Mouse (Mus musculus) kidney, postnatal 0 days (tissue): ENCODE results near the gene Serinc3. TPM values are rescaled to one million over a fixed set of nuclear protein-coding genes. Genes with fewer than 3 reads are reported as not detected.
"Not testable (repeated sequence)": the region's sequence is repeated elsewhere in the genome, so short reads cannot be mapped to it uniquely, and the experiment has no call there.

ENCODE experiments used
- ATAC-seq: fragments of 200-750 bp; cut with Nextera tagmentation; replicated peaks from 2 replicates; pipeline ENCODE4 v1.8.0; 2017; ENCODE audit warnings: low read depth, moderate number of reproducible peaks, moderate TSS enrichment, moderate library complexity; ENCODE audit not compliant: low FRiP score
- DNase-seq: peaks from one replicate; pipeline ENCODE4 v3.0.0-alpha.2; 2016; ENCODE audit warnings: low spot score
- H3K27ac ChIP-seq: fragments of 300-500 bp; sonication (generic); 2 replicates; pipeline ENCODE4 v1.5.1; 2014; ENCODE audit warnings: mild to moderate bottlenecking
- H3K27me3 ChIP-seq: fragments of 300-500 bp; sonication (generic); 2 replicates; pipeline ENCODE4 v1.6.1; 2014; ENCODE audit warnings: low read length, mixed read lengths; ENCODE audit not compliant: insufficient read depth
- H3K36me3 ChIP-seq: fragments of 300-500 bp; sonication (generic); 2 replicates; pipeline ENCODE4 v1.6.1; 2014; ENCODE audit warnings: low read length, mixed read lengths; ENCODE audit not compliant: insufficient read depth
- H3K4me1 ChIP-seq: fragments of 300-500 bp; sonication (generic); replicated peaks from 2 replicates; pipeline ENCODE4 v1.6.1; 2014; ENCODE audit warnings: antibody characterized with exemption, low read length, mixed read lengths; ENCODE audit not compliant: insufficient read depth
- H3K4me2 ChIP-seq: fragments of 300-500 bp; sonication (generic); 2 replicates; pipeline ENCODE4 v1.6.1; 2014; ENCODE audit warnings: mild to moderate bottlenecking, low read length, moderate library complexity, mixed read lengths
- H3K4me3 ChIP-seq: fragments of 300-500 bp; sonication (generic); replicated peaks from 2 replicates; pipeline ENCODE4 v1.5.1; 2014; ENCODE audit warnings: low read depth, low read length
- H3K9ac ChIP-seq: fragments of 300-500 bp; sonication (generic); 2 replicates; pipeline ENCODE4 v1.6.1; 2014; ENCODE audit warnings: low read depth, low read length
- H3K9me3 ChIP-seq: fragments of 300-500 bp; sonication (generic); replicated peaks from 2 replicates; pipeline ENCODE4 v1.6.1; 2016; ENCODE audit warnings: low read length, inconsistent platforms, mixed read lengths
- CTCF ChIP-seq: IDR thresholded peaks from 2 replicates; pipeline ENCODE4 v1.5.1; 2016; ENCODE audit warnings: antibody characterized with exemption, low read depth, mild to moderate bottlenecking, moderate library complexity
- WGBS: fragments of 180-500 bp; shearing (Covaris S2); extraction: QIAGEN DNeasy Blood & Tissue Kit; methylation state at CpG from one replicate; pipeline ENCODE4 v1.1.7; 2014; 5-methylcytosine and 5-hydroxymethylcytosine counted together
- polyA plus RNA-seq: library from polyadenylated mRNA; unstranded; fragments of >200 nt; fragmentation: Nextera tagmentation; extraction: Ambion mirVana; gene quantifications from 2 replicates; pipeline ENCODE4 v1.2.1, GENCODE M21; 2015

The Serinc3 gene
- polyA plus RNA-seq, 1 experiment from 2014 or later, result 72.5 TPM

GRCm38 (mm10) chr2:163659431-163659830, 14.5 kb upstream of the Serinc3 start:
- Histone ChIP-seq H3K4me3 (peak overlapping the region; percentile 87), H3K36me3 (no peaks in the 10 kb centered on the region), H3K9me3 (no peaks in the 10 kb centered on the region), H3K4me1 (peaks cover 21% of the 10 kb centered on the region), H3K27ac (0 out of 2 replicates have a peak overlapping the region, but pooled peaks have one; percentile 82), H3K9ac (peak overlapping the region; percentile 76; the same call in 1 of the 2 replicates), H3K4me2 (peak overlapping the region; percentile 63), H3K27me3 (no peaks in the 10 kb centered on the region)
- no peak for DNase-seq
- ATAC-seq, result no peak
- WGBS, result 75% methylated on average over 12 of the region's 12 CpGs
- no peak for TF ChIP-seq CTCF

- no peaks in the 10 kb centered on the region for H3K36me3 ChIP-seq
- peak overlapping the region; percentile 87 for H3K4me3 ChIP-seq
- under 1% methylated on average over 8 of the region's 8 CpGs for WGBS
- DNase-seq, result peak; percentile 41
- no peaks in the 10 kb centered on the region for H3K9me3 ChIP-seq
- no peak for TF ChIP-seq CTCF
- H3K4me1 ChIP-seq, result peaks cover 21% of the 10 kb centered on the region
- H3K9ac ChIP-seq, result peak overlapping the region; percentile 76
- peak overlapping the region; percentile 63 for H3K4me2 ChIP-seq
- H3K27me3 ChIP-seq, result no peaks in the 10 kb centered on the region
- no peak for ATAC-seq
- H3K27ac ChIP-seq, result peak overlapping the region; percentile 82
These were observed 14.0 kb upstream of the Serinc3 start for GRCm38 (mm10) chr2:163658941-163659340.

- peak within 1 kb of the TSS; percentile 82 for H3K27ac ChIP-seq
- TF ChIP-seq CTCF, result no peak
- H3K4me3 ChIP-seq, result peak within 1 kb of the TSS; percentile 87
- peaks cover 21% of the 10 kb centered on the region for H3K4me1 ChIP-seq
- H3K9me3 ChIP-seq, result no peaks in the 10 kb centered on the region
- peak within 1 kb of the TSS; percentile 76 for H3K9ac ChIP-seq
- DNase-seq (peak; percentile 89), ATAC-seq (peak; percentile 80)
- H3K36me3 ChIP-seq, result no peaks in the 10 kb centered on the region
- peak within 1 kb of the TSS; percentile 63 for H3K4me2 ChIP-seq
- under 1% methylated on average over 71 of the region's 71 CpGs for WGBS
- H3K27me3 ChIP-seq, result no peaks in the 10 kb centered on the region
These were observed 13.3 kb upstream of the Serinc3 start, which contains the start of gene Pkig for GRCm38 (mm10) chr2:163657975-163658886. TSS of gene Pkig (plus strand) at chr2:163658386.

GRCm38 (mm10) chr2:163657486-163657885, 12.6 kb upstream of the Serinc3 start:
- Histone ChIP-seq H3K4me2 (no peak overlapping the region), H3K27ac (no peak overlapping the region), H3K4me1 (peaks cover 16% of the 10 kb centered on the region), H3K9ac (no peak overlapping the region), H3K4me3 (no peak overlapping the region), H3K36me3 (no peaks in the 10 kb centered on the region), H3K27me3 (no peaks in the 10 kb centered on the region), H3K9me3 (no peaks in the 10 kb centered on the region)
- ATAC-seq (no peak), DNase-seq (no peak)
- WGBS, result 79% methylated on average over 2 of the region's 2 CpGs
- TF ChIP-seq CTCF, result no peak

GRCm38 (mm10) chr2:163655699-163656098, 10.8 kb upstream of the Serinc3 start:
- not testable (repeated sequence) for ATAC-seq, H3K9ac ChIP-seq, H3K27ac ChIP-seq, H3K27me3 ChIP-seq, H3K4me1 ChIP-seq, DNase-seq, H3K4me2 ChIP-seq, H3K36me3 ChIP-seq, H3K4me3 ChIP-seq, H3K9me3 ChIP-seq
- WGBS, result 95% methylated on average over 6 of the region's 12 CpGs

GRCm38 (mm10) chr2:163646461-163647080, 1.6 kb upstream of the Serinc3 start:
- no peak overlapping the region for H3K4me3 ChIP-seq
- no peak overlapping the region for H3K4me2 ChIP-seq
- H3K9me3 ChIP-seq, result no peaks in the 10 kb centered on the region
- WGBS, result 81% methylated on average over 5 of the region's 5 CpGs
- no peak overlapping the region for H3K9ac ChIP-seq
- no peaks in the 10 kb centered on the region for H3K36me3 ChIP-seq
- ATAC-seq (no peak), DNase-seq (no peak)
- no peak overlapping the region for H3K27ac ChIP-seq
- H3K4me1 ChIP-seq, result peaks cover 8% of the 10 kb centered on the region; the same call in 1 of the 2 replicates
- no peak for TF ChIP-seq CTCF
- H3K27me3 ChIP-seq, result no peaks in the 10 kb centered on the region
